Comparison of ENCODE assay signal across 23 mouse cellular contexts in the genomic region with DNA sequence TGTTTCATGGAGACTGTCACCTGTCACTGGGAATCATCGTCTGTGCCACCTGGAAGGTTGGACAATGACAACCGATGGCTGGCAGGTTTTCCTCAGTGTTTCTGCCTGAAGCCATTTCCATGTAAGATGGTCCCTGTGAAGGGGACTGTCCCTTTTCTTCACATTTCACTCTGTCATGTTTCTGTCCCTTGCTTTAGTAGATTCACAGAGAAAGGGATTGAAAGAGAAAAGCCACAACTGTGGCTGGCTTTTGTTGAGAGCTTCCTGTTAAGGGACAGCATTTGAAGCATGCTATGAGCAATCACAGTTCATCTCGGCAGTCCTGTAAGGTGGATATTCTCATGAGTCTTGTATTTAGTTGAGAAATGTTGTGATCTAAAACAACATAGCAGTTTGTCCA. TPM values are rescaled to one million over a fixed set of nuclear protein-coding genes. Genes with fewer than 3 reads are reported as not detected.
A peak's percentile ranks its signal among the peaks of the same experiment; 100 is the strongest.
DNase-seq lines count a peak whose midpoint lies in the region; ATAC-seq and TF ChIP-seq lines count a peak whose summit lies in the region.
"Had no signal": no experiment of that assay in that cellular context is flagged by ENCODE, and none has a peak within 500 bp of the region (broad histone marks: within the 10 kb centered on the region; RNA-seq: fewer than 3 reads in every experiment).

No protein-coding gene starts in this region.

- peaks cover 20% of the 10 kb centered on the region for H3K27me3 ChIP-seq in lung, embryonic 15.5 days
- peaks cover 17% of the 10 kb centered on the region for H3K27me3 ChIP-seq in CH12.LX (replicated peaks)
- peaks cover 17% of the 10 kb centered on the region for H3K27me3 ChIP-seq in embryonic facial prominence, embryonic 10.5 days (replicated peaks; ENCODE audit: low read depth, poor library complexity, severe bottlenecking)
- H3K27me3 ChIP-seq in stomach, embryonic 16.5 days (ENCODE audit: control insufficient read depth, insufficient read depth, low read length) = no peaks in the 10 kb centered on the region

- TF ChIP-seq CTCF in CH12.LX (conservative IDR thresholded peaks at IDR 0.05 in 1 of 2, IDR thresholded peaks at IDR 0.05 in 1 of 2; ENCODE audit: low read depth in 2 of 2, low read length in 2 of 2) = no peak

- peaks cover 17% of the 10 kb centered on the region for H3K4me1 ChIP-seq in lung, embryonic 15.5 days
- H3K4me1 ChIP-seq in CH12.LX (ENCODE audit: control insufficient read depth in 1 of 2, insufficient read depth in 2 of 2) = peaks cover 12 to 38% of the 10 kb centered on the region in 2 experiments
- peaks cover 16% of the 10 kb centered on the region; the same call in 1 of the 2 replicates for H3K4me1 ChIP-seq in embryonic facial prominence, embryonic 10.5 days
- peaks cover 5% of the 10 kb centered on the region; the same call in 1 of the 2 replicates for H3K4me1 ChIP-seq in stomach, embryonic 16.5 days (ENCODE audit: control insufficient read depth, insufficient read depth, low read length)
- H3K4me1 ChIP-seq: liver, embryonic 12.5 days; midbrain, embryonic 10.5 days had no signal

- no peak overlapping the region for H3K4me2 ChIP-seq in lung, embryonic 15.5 days
- no peak overlapping the region for H3K4me2 ChIP-seq in CH12.LX (ENCODE audit: insufficient read depth, low read depth, poor library complexity, severe bottlenecking)
- H3K4me2 ChIP-seq in stomach, embryonic 16.5 days (ENCODE audit: low read depth, low read length) = no peak overlapping the region
- H3K4me2 ChIP-seq: heart, embryonic 15.5 days; hindbrain, embryonic 13.5 days; limb, embryonic 13.5 days; liver, embryonic 12.5 days; neural tube, embryonic 15.5 days had no signal

- H3K9me3 ChIP-seq in lung, embryonic 15.5 days = no peaks in the 10 kb centered on the region
- H3K9me3 ChIP-seq in CH12.LX (replicated peaks; ENCODE audit: low read length) = no peaks in the 10 kb centered on the region
- no peaks in the 10 kb centered on the region for H3K9me3 ChIP-seq in embryonic facial prominence, embryonic 10.5 days
- no peaks in the 10 kb centered on the region for H3K9me3 ChIP-seq in stomach, embryonic 16.5 days (replicated peaks; ENCODE audit: control insufficient read depth, low read length)
- H3K9me3 ChIP-seq: forebrain, embryonic 10.5 days; heart, embryonic 15.5 days; hindbrain, embryonic 13.5 days; limb, embryonic 13.5 days; liver, embryonic 12.5 days; midbrain, embryonic 10.5 days; neural tube, embryonic 15.5 days had no signal

- WGBS in lung, embryonic 15.5 days = 85% methylated on average over 3 of the region's 3 CpGs
- 87% methylated on average over 3 of the region's 3 CpGs for WGBS in embryonic facial prominence, embryonic 10.5 days
- 84% methylated on average over 3 of the region's 3 CpGs for WGBS in stomach, embryonic 16.5 days

- in situ Hi-C loops in CH12.LX (cut with MboI; ENCODE audit: low pct_ligation_motif_present, low pct_unique_long_range_greater_than_20kb, low sequenced_read_pairs) = loop anchor here (5.0 to 25.0 kb wide), 3 partner anchors 196 to 684 kb away; no protein-coding TSS in a partner anchor

- peak overlapping the region; percentile 39; the same call in 1 of the 2 replicates for H3K27ac ChIP-seq in lung, embryonic 15.5 days
- H3K27ac ChIP-seq in CH12.LX (ENCODE audit: insufficient read depth, low read depth) = no peak overlapping the region
- H3K27ac ChIP-seq in embryonic facial prominence, embryonic 10.5 days (replicated peaks) = 0 out of 2 replicates have a peak overlapping the region, but pooled peaks have one; percentile 19
- 0 out of 2 replicates have a peak overlapping the region, but pooled peaks have one; percentile 24 for H3K27ac ChIP-seq in stomach, embryonic 16.5 days (ENCODE audit: low read length)
- H3K27ac ChIP-seq: forebrain, embryonic 10.5 days; heart, embryonic 15.5 days; hindbrain, embryonic 13.5 days; layer of hippocampus, adult 2 months; limb, embryonic 13.5 days; liver, embryonic 12.5 days; midbrain, embryonic 10.5 days; neural tube, embryonic 15.5 days had no signal

- H3K9ac ChIP-seq in lung, embryonic 15.5 days = no peak overlapping the region
- no peak overlapping the region for H3K9ac ChIP-seq in CH12.LX (ENCODE audit: insufficient read depth, low read depth)
- no peak overlapping the region for H3K9ac ChIP-seq in stomach, embryonic 16.5 days (ENCODE audit: low read length)
- H3K9ac ChIP-seq: heart, embryonic 15.5 days; hindbrain, embryonic 13.5 days; limb, embryonic 13.5 days; liver, embryonic 12.5 days; neural tube, embryonic 15.5 days had no signal

- dilution Hi-C loops in CH12.LX (cut with MboI; ENCODE audit: extremely low pct_ligation_motif_present, extremely low pct_unique_long_range_greater_than_20kb, low sequenced_read_pairs) = no loop called here

- H3K79me2 ChIP-seq in CH12.LX (replicated peaks; ENCODE audit: control insufficient read depth, extremely low read depth, insufficient read depth, poor library complexity, severe bottlenecking) = no peaks in the 10 kb centered on the region

- no peak overlapping the region for H3K4me3 ChIP-seq in lung, embryonic 15.5 days
- no peak overlapping the region for H3K4me3 ChIP-seq in CH12.LX (replicated peaks in 1 of 3; ENCODE audit: low read depth in 2 of 3, low read length in 2 of 3, poor library complexity in 1 of 3)
- no peak overlapping the region for H3K4me3 ChIP-seq in embryonic facial prominence, embryonic 10.5 days
- H3K4me3 ChIP-seq in stomach, embryonic 16.5 days (replicated peaks; ENCODE audit: low read length) = no peak overlapping the region
- H3K4me3 ChIP-seq: forebrain, embryonic 10.5 days; heart, embryonic 15.5 days; hindbrain, embryonic 13.5 days; layer of hippocampus, adult 2 months; limb, embryonic 13.5 days; liver, embryonic 12.5 days; midbrain, embryonic 10.5 days; neural tube, embryonic 15.5 days had no signal

- ATAC-seq in lung, embryonic 15.5 days (ENCODE audit: borderline replicate concordance, extremely low read depth, low FRiP score, low TSS enrichment) = no peak
- no peak for ATAC-seq in stomach, embryonic 16.5 days (ENCODE audit: insufficient read depth, low FRiP score)
- ATAC-seq: forebrain, embryonic 16.5 days; inflammation-experienced regulatory T-cells, adult 6 months; liver, embryonic 12.5 days had no signal

- no peak; the same call in 1 of the 2 replicates for TF ChIP-seq EP300 in CH12.LX (IDR thresholded peaks at IDR 0.05; ENCODE audit: low read length)

- TF ChIP-seq POLR2A in CH12.LX (IDR thresholded peaks at IDR 0.05; ENCODE audit: low read depth, low read length) = no peak

- H3K36me3 ChIP-seq in lung, embryonic 15.5 days = no peaks in the 10 kb centered on the region
- H3K36me3 ChIP-seq in CH12.LX (replicated peaks in 1 of 2; ENCODE audit: control insufficient read depth in 1 of 2, insufficient read depth in 1 of 2, low read length in 1 of 2) = no peaks in the 10 kb centered on the region
- no peaks in the 10 kb centered on the region for H3K36me3 ChIP-seq in embryonic facial prominence, embryonic 10.5 days (replicated peaks)
- no peaks in the 10 kb centered on the region for H3K36me3 ChIP-seq in stomach, embryonic 16.5 days (ENCODE audit: control insufficient read depth, insufficient read depth, low read length)
- H3K36me3 ChIP-seq: forebrain, embryonic 10.5 days; heart, embryonic 15.5 days; hindbrain, embryonic 13.5 days; limb, embryonic 13.5 days; liver, embryonic 12.5 days; midbrain, embryonic 10.5 days; neural tube, embryonic 15.5 days had no signal

- DNase-seq in lung, postnatal 4 days = no peak
- DNase-seq in CH12.LX (ENCODE audit: extremely low read depth) = peak; percentile 52
- DNase-seq in embryonic facial prominence, embryonic 10.5 days (ENCODE audit: low spot score) = no peak
- no peak for DNase-seq in layer of hippocampus, postnatal 36 days
- DNase-seq in left cerebral cortex, adult 9 months (ENCODE audit: low spot score in 2 of 2) = no peak
- DNase-seq: B cell, adult 2 months; cerebellum, adult 9-10 months; heart, postnatal 36 days had no signal

- no peak; the same call in 1 of the 2 replicates for TF ChIP-seq RAD21 in CH12.LX (IDR thresholded peaks at IDR 0.05; ENCODE audit: low read depth, low read length)

TF ChIP-seq in CH12.LX, 34 proteins besides CTCF, POLR2A, EP300 and RAD21 (continues in another document):
- TF ChIP-seq SIN3A (IDR thresholded peaks at IDR 0.05; ENCODE audit: low read length) (0 out of 2 replicates have a peak, but pooled peaks have one; percentile 21), MAX (IDR thresholded peaks at IDR 0.05; ENCODE audit: low read length) (0 out of 2 replicates have a peak, but pooled peaks have one; percentile 34), BHLHE40 (IDR thresholded peaks at IDR 0.05; ENCODE audit: low read depth, low read length) (peak; percentile 37; the same call in 1 of the 2 replicates), IRF4 (IDR thresholded peaks at IDR 0.05; ENCODE audit: low read depth, low read length) (0 out of 2 replicates have a peak, but pooled peaks have one; percentile 28), MXI1 (IDR thresholded peaks at IDR 0.05; ENCODE audit: low read depth, low read length) (no peak), RCOR1 (conservative IDR thresholded peaks at IDR 0.05; ENCODE audit: low read depth, low read length) (no peak), CHD1 (IDR thresholded peaks at IDR 0.05; ENCODE audit: low read depth, low read length) (no peak), JUN (IDR thresholded peaks at IDR 0.05; ENCODE audit: insufficient read depth, low read depth, low read length) (no peak), ZNF384 (IDR thresholded peaks at IDR 0.05; ENCODE audit: low read depth, low read length) (no peak), GABPA (IDR thresholded peaks at IDR 0.05; ENCODE audit: insufficient replicate concordance, low read depth, low read length) (no peak), PAX5 (IDR thresholded peaks at IDR 0.05; ENCODE audit: low read length) (no peak)

RNA-seq across cellular contexts. Expression of a gene that starts 52.4 kb away (rescaled TPM):
- 0.09 and 0.17 TPM in 2 replicates for polyA plus RNA-seq in lung, embryonic 15.5 days (2015; fragmentation: Nextera tagmentation; extraction: Ambion mirVana)
- 0.25 and 0.29 TPM in 2 replicates for total RNA-seq in CH12.LX (2012; rRNA removed)
- 0.15 TPM in 1 of 2 replicates, not detected in the other for total RNA-seq in CH12.LX (2014; rRNA removed)
- 0.20 and 0.43 TPM in 2 replicates for polyA plus RNA-seq in CH12.LX (2012; ENCODE audit: insufficient read length, low read depth)
- 0.45 and 0.61 TPM in 2 replicates for polyA plus RNA-seq in embryonic facial prominence, embryonic 10.5 days (2016; fragmentation: Nextera tagmentation; extraction: Ambion mirVana)
- 0.04 and 0.09 TPM in 2 replicates for polyA plus RNA-seq in stomach, embryonic 16.5 days (2015; fragmentation: Nextera tagmentation; extraction: Ambion mirVana)
- total RNA-seq in layer of hippocampus, postnatal 36 days (2021) = not detected
- total RNA-seq: common myeloid progenitor, adult 5-6 weeks; heart, postnatal 36 days; layer of hippocampus, adult 2 months; layer of hippocampus, postnatal 25 days; left cerebral cortex, postnatal 14 days had no signal
- polyA plus RNA-seq: forebrain, embryonic 16.5 days; hindbrain, embryonic 13.5 days had no signal

RNA-seq across cellular contexts. Expression of a gene that starts 59.4 kb away (rescaled TPM):
- polyA plus RNA-seq in lung, embryonic 15.5 days (2015; fragmentation: Nextera tagmentation; extraction: Ambion mirVana) = 67.3 and 68.0 TPM in 2 replicates
- 46.6 and 47.0 TPM in 2 replicates for total RNA-seq in CH12.LX (2012; rRNA removed)
- total RNA-seq in CH12.LX (2014; rRNA removed) = 131 and 133 TPM in 2 replicates
- polyA plus RNA-seq in CH12.LX (2012; ENCODE audit: insufficient read length, low read depth) = 59.0 and 66.2 TPM in 2 replicates
- 107 and 118 TPM in 2 replicates for polyA plus RNA-seq in embryonic facial prominence, embryonic 10.5 days (2016; fragmentation: Nextera tagmentation; extraction: Ambion mirVana)
- 38.3 and 39.7 TPM in 2 replicates for polyA plus RNA-seq in stomach, embryonic 16.5 days (2015; fragmentation: Nextera tagmentation; extraction: Ambion mirVana)
- under 1 TPM; 0.37 to 0.38 TPM for total RNA-seq in layer of hippocampus, postnatal 36 days (2021)
